8 mouse cellular contexts compared by ENCODE assay signal in genomic region chr1:180768334-180769168, GRCm38 (mm10). TPM values are rescaled to one million over a fixed set of nuclear protein-coding genes. Genes with fewer than 3 reads are reported as not detected.
DNase-seq lines count a peak whose midpoint lies in the region; ATAC-seq and TF ChIP-seq lines count a peak whose summit lies in the region.

No protein-coding gene starts in this region.

- H3K9me3 ChIP-seq in embryonic facial prominence, embryonic 13.5 days: no peaks in the 10 kb centered on the region
- no peaks in the 10 kb centered on the region for H3K9me3 ChIP-seq in limb, embryonic 14.5 days (ENCODE audit: control insufficient read depth, low read length)
- no peaks in the 10 kb centered on the region for H3K9me3 ChIP-seq in midbrain, embryonic 15.5 days

- 0 out of 2 replicates have a peak overlapping the region, but pooled peaks have one; percentile 34 for H3K27ac ChIP-seq in embryonic facial prominence, embryonic 13.5 days
- peak overlapping the region; percentile 53; the same call in 1 of the 2 replicates for H3K27ac ChIP-seq in limb, embryonic 14.5 days (replicated peaks; ENCODE audit: low read depth, low read length)
- peak overlapping the region; percentile 77 for H3K27ac ChIP-seq in midbrain, embryonic 15.5 days

- peak; percentile 48 for ATAC-seq in embryonic facial prominence, embryonic 13.5 days (ENCODE audit: insufficient number of reproducible peaks, insufficient read depth, low FRiP score, low TSS enrichment, low read depth)
- peak; percentile 85 for ATAC-seq in limb, embryonic 14.5 days (ENCODE audit: low FRiP score, low read depth)
- ATAC-seq in midbrain, embryonic 15.5 days (replicated peaks): peak; percentile 80

- 3% methylated on average over 37 of the region's 37 CpGs for WGBS in embryonic facial prominence, embryonic 13.5 days
- 3% methylated on average over 34 of the region's 37 CpGs for WGBS in limb, embryonic 14.5 days
- WGBS in midbrain, embryonic 15.5 days: 3% methylated on average over 37 of the region's 37 CpGs

- H3K36me3 ChIP-seq in embryonic facial prominence, embryonic 13.5 days: no peaks in the 10 kb centered on the region
- no peaks in the 10 kb centered on the region for H3K36me3 ChIP-seq in limb, embryonic 14.5 days (ENCODE audit: control insufficient read depth, insufficient read depth, low read length)
- H3K36me3 ChIP-seq in midbrain, embryonic 15.5 days (replicated peaks): no peaks in the 10 kb centered on the region

- H3K27me3 ChIP-seq in embryonic facial prominence, embryonic 13.5 days: no peaks in the 10 kb centered on the region
- H3K27me3 ChIP-seq in limb, embryonic 14.5 days (ENCODE audit: control insufficient read depth, insufficient read depth, low read length): no peaks in the 10 kb centered on the region
- no peaks in the 10 kb centered on the region for H3K27me3 ChIP-seq in midbrain, embryonic 15.5 days (replicated peaks)

- H3K4me2 ChIP-seq in embryonic facial prominence, embryonic 13.5 days: peak overlapping the region; percentile 81
- H3K4me2 ChIP-seq in limb, embryonic 14.5 days (replicated peaks; ENCODE audit: low read depth, low read length, severe bottlenecking): peak overlapping the region; percentile 81
- H3K4me2 ChIP-seq in midbrain, embryonic 15.5 days: peak overlapping the region; percentile 71

- DNase-seq in A20 (ENCODE audit: low read depth, low spot score): peak; percentile 94
- peak; percentile 56 to 70 for DNase-seq in adrenal gland, postnatal 4 days (ENCODE audit: low spot score in 2 of 2)
- peak; percentile 78 to 81 for DNase-seq in heart, adult 9 months (ENCODE audit: low spot score in 2 of 2)
- peak; percentile 61 to 74 for DNase-seq in kidney, adult 8-10 months
- peak; percentile 76 for DNase-seq in limb, embryonic 14.5 days (ENCODE audit: low spot score)
- DNase-seq in spleen, adult 18-20 months: peak; percentile 66 to 84

- H3K4me1 ChIP-seq in embryonic facial prominence, embryonic 13.5 days: peaks cover 15% of the 10 kb centered on the region
- peaks cover 7% of the 10 kb centered on the region for H3K4me1 ChIP-seq in limb, embryonic 14.5 days (ENCODE audit: control insufficient read depth, insufficient read depth, low read length)
- peaks cover 17% of the 10 kb centered on the region for H3K4me1 ChIP-seq in midbrain, embryonic 15.5 days

- H3K4me3 ChIP-seq in embryonic facial prominence, embryonic 13.5 days: peak overlapping the region; percentile 51
- peak overlapping the region; percentile 52 for H3K4me3 ChIP-seq in limb, embryonic 14.5 days (replicated peaks; ENCODE audit: low read length)
- peak overlapping the region; percentile 45 for H3K4me3 ChIP-seq in midbrain, embryonic 15.5 days

- TF ChIP-seq POLR2A in limb, embryonic 14.5 days (IDR thresholded peaks at IDR 0.05; ENCODE audit: borderline replicate concordance, extremely low read depth, insufficient read depth, insufficient read length): peak; percentile 67; the same call in 1 of the 2 replicates

- H3K9ac ChIP-seq in embryonic facial prominence, embryonic 13.5 days: peak overlapping the region; percentile 74
- H3K9ac ChIP-seq in limb, embryonic 14.5 days (ENCODE audit: low read depth, low read length, severe bottlenecking): peak overlapping the region; percentile 74
- peak overlapping the region; percentile 63 for H3K9ac ChIP-seq in midbrain, embryonic 15.5 days

RNA-seq across cellular contexts. Expression of gene Acbd3, which starts 42.7 kb away (rescaled TPM):
- 10 to 100 TPM; 42.6 to 46.5 TPM for total RNA-seq in adrenal gland, postnatal 4 days (2021)
- polyA plus RNA-seq in embryonic facial prominence, embryonic 13.5 days (2015; fragmentation: Nextera tagmentation; extraction: Ambion mirVana): 24.1 and 25.5 TPM in 2 replicates
- polyA plus RNA-seq in limb, embryonic 14.5 days (2012; rRNA removed): 40.1 and 41.9 TPM in 2 replicates
- 29.4 and 30.3 TPM in 2 replicates for polyA plus RNA-seq in limb, embryonic 14.5 days (2014; fragmentation: Nextera tagmentation; extraction: Ambion mirVana)
- polyA plus RNA-seq in midbrain, embryonic 15.5 days (2015; fragmentation: Nextera tagmentation; extraction: Ambion mirVana): 23.9 and 25.8 TPM in 2 replicates

RNA-seq across cellular contexts. Expression of gene H3f3a, which starts 45.2 kb away (rescaled TPM):
- 1,000 to 10,000 TPM; 1,038 to 1,039 TPM for total RNA-seq in adrenal gland, postnatal 4 days (2021)
- 2,801 and 3,318 TPM in 2 replicates for polyA plus RNA-seq in embryonic facial prominence, embryonic 13.5 days (2015; fragmentation: Nextera tagmentation; extraction: Ambion mirVana)
- polyA plus RNA-seq in limb, embryonic 14.5 days (2012; rRNA removed): 1,296 and 1,586 TPM in 2 replicates
- polyA plus RNA-seq in limb, embryonic 14.5 days (2014; fragmentation: Nextera tagmentation; extraction: Ambion mirVana): 2,743 and 2,800 TPM in 2 replicates
- 3,070 and 3,123 TPM in 2 replicates for polyA plus RNA-seq in midbrain, embryonic 15.5 days (2015; fragmentation: Nextera tagmentation; extraction: Ambion mirVana)

Comparison
In these comparisons a context has a peak if more than half of its experiments do, and no peak if none do; other contexts are left out.
1. Peak in every context shown above with its lines: DNase-seq, ATAC-seq, H3K4me3 ChIP-seq and H3K27ac ChIP-seq.